Mouse (Mus musculus): ENCODE measurements around the gene Snx29. TPM values are rescaled to one million over a fixed set of nuclear protein-coding genes. Genes with fewer than 3 reads are reported as not detected.

The Snx29 gene
- polyA plus RNA-seq, 2 experiments from 2014 or later = 11.7 to 16.1 TPM

GRCm38 (mm10) chr16:11454871-11455270 is 132.2 kb downstream of the Snx29 start:
- no peak for ATAC-seq

GRCm38 (mm10) chr16:11455545-11456140 is 132.9 kb downstream of the Snx29 start:
- peak; percentile 44 for ATAC-seq

GRCm38 (mm10) chr16:11456141-11456645 is 133.5 kb downstream of the Snx29 start:
- ATAC-seq = peak; percentile 88

- no peak for ATAC-seq
These were observed 134.4 kb downstream of the Snx29 start for GRCm38 (mm10) chr16:11457136-11457535.

GRCm38 (mm10) chr16:11457609-11458350 is 135.1 kb downstream of the Snx29 start:
- ATAC-seq = no peak

GRCm38 (mm10) chr16:11460210-11460609 is 137.5 kb downstream of the Snx29 start:
- no peak for ATAC-seq

- peak; percentile 87 for ATAC-seq
These were observed 138.9 kb downstream of the Snx29 start for GRCm38 (mm10) chr16:11461612-11462011.

GRCm38 (mm10) chr16:11468533-11469179 is 145.9 kb downstream of the Snx29 start:
- ATAC-seq = peak; percentile 49

GRCm38 (mm10) chr16:11469491-11469890 is 146.8 kb downstream of the Snx29 start:
- ATAC-seq = no peak

- no peak for ATAC-seq
These were observed 148.5 kb downstream of the Snx29 start for GRCm38 (mm10) chr16:11471246-11471645.

- no peak for ATAC-seq
These were observed 150.1 kb downstream of the Snx29 start for GRCm38 (mm10) chr16:11472852-11473251.

GRCm38 (mm10) chr16:11473474-11473873 is 150.8 kb downstream of the Snx29 start:
- ATAC-seq = no peak

- ATAC-seq = no peak
These were observed 151.3 kb downstream of the Snx29 start for GRCm38 (mm10) chr16:11473893-11474505.

- no peak for ATAC-seq
These were observed 152.6 kb downstream of the Snx29 start for GRCm38 (mm10) chr16:11475137-11475943.

GRCm38 (mm10) chr16:11476314-11476713 is 153.6 kb downstream of the Snx29 start:
- no peak for ATAC-seq

- ATAC-seq = no peak
These were observed 154.3 kb downstream of the Snx29 start for GRCm38 (mm10) chr16:11476968-11477367.

GRCm38 (mm10) chr16:11477591-11477990 is 154.9 kb downstream of the Snx29 start:
- ATAC-seq = no peak

- ATAC-seq = no peak
These were observed 156.9 kb downstream of the Snx29 start for GRCm38 (mm10) chr16:11479605-11480004.

- no peak for ATAC-seq
These were observed 159.5 kb downstream of the Snx29 start for GRCm38 (mm10) chr16:11482189-11482588.

- no peak for ATAC-seq
These were observed 172.2 kb downstream of the Snx29 start for GRCm38 (mm10) chr16:11494895-11495294.

GRCm38 (mm10) chr16:11495923-11496616 is 173.4 kb downstream of the Snx29 start:
- ATAC-seq = no peak

- no peak for ATAC-seq
These were observed 174.0 kb downstream of the Snx29 start for GRCm38 (mm10) chr16:11496721-11497120.
